Comparison of ENCODE assay signal across 9 mouse cellular contexts in genomic region chr2:74672481-74673362, GRCm38 (mm10). TPM values are rescaled to one million over a fixed set of nuclear protein-coding genes. Genes with fewer than 3 reads are reported as not detected.
DNase-seq lines count a peak whose midpoint lies in the region; TF ChIP-seq lines count a peak whose summit lies in the region.
"Had no signal": no experiment of that assay in that cellular context is flagged by ENCODE, and none has a peak within 500 bp of the region (broad histone marks: within the 10 kb centered on the region; RNA-seq: fewer than 3 reads in every experiment).

No protein-coding gene starts in this region.

- peak; percentile 78 for DNase-seq in left cerebral cortex, postnatal 4 days
- no peak for DNase-seq in left cerebral cortex, adult 8-10 months (ENCODE audit: low spot score in 2 of 2)
- DNase-seq in forelimb bud, embryonic 11.5 days (ENCODE audit: low read depth, low spot score), result peak; percentile 89
- peak; percentile 95 for DNase-seq in limb, embryonic 10.5 days (ENCODE audit: low spot score)
- DNase-seq in midbrain, embryonic 10.5 days (ENCODE audit: low spot score), result peak; percentile 84
- DNase-seq in testis, postnatal 14 days (ENCODE audit: low spot score), result peak; percentile 39
- no peak for DNase-seq in right cerebral cortex, postnatal 25 days

- no peak overlapping the region for H3K27ac ChIP-seq in bone marrow macrophage, adult 2 months (ENCODE audit: insufficient read depth, low read depth, low read length)
- H3K27ac ChIP-seq in limb, embryonic 10.5 days, result peak overlapping the region; percentile 90
- H3K27ac ChIP-seq in midbrain, embryonic 10.5 days (replicated peaks), result no peak overlapping the region

- no peaks in the 10 kb centered on the region for H3K9me3 ChIP-seq in limb, embryonic 10.5 days (replicated peaks)
- no peaks in the 10 kb centered on the region for H3K9me3 ChIP-seq in midbrain, embryonic 10.5 days (replicated peaks)

- no peaks in the 10 kb centered on the region for H3K36me3 ChIP-seq in limb, embryonic 10.5 days
- H3K36me3 ChIP-seq in midbrain, embryonic 10.5 days, result no peaks in the 10 kb centered on the region

- peak; percentile 31; the same call in 1 of the 2 replicates for TF ChIP-seq CTCF in bone marrow macrophage, adult 2 months (IDR thresholded peaks at IDR 0.05; ENCODE audit: low read depth, low read length)

- under 1% methylated on average over 40 of the region's 40 CpGs for whole genome bisulfite sequencing in limb, embryonic 10.5 days
- WGBS in midbrain, embryonic 10.5 days, result under 1% methylated on average over 40 of the region's 40 CpGs

- H3K4me1 ChIP-seq in bone marrow macrophage, adult 2 months (ENCODE audit: control insufficient read depth, insufficient read depth, low read length), result 0 out of 2 replicates have a peak, but pooled peaks cover 2% of the 10 kb centered on the region
- H3K4me1 ChIP-seq in limb, embryonic 10.5 days, result peaks cover 88% of the 10 kb centered on the region
- H3K4me1 ChIP-seq in midbrain, embryonic 10.5 days, result peaks cover 22% of the 10 kb centered on the region

- peaks cover 100% of the 10 kb centered on the region for H3K27me3 ChIP-seq in limb, embryonic 10.5 days (ENCODE audit: low read depth, poor library complexity, severe bottlenecking)
- H3K27me3 ChIP-seq in midbrain, embryonic 10.5 days (ENCODE audit: low read depth, poor library complexity, severe bottlenecking), result peaks cover 100% of the 10 kb centered on the region

- TF ChIP-seq POLR2A in bone marrow macrophage, adult 2 months (IDR thresholded peaks at IDR 0.05; ENCODE audit: borderline replicate concordance, low read depth, low read length), result no peak

- H3K4me3 ChIP-seq in bone marrow macrophage, adult 2 months (ENCODE audit: insufficient read depth, low read length), result peak overlapping the region; percentile 51
- H3K4me3 ChIP-seq in limb, embryonic 10.5 days, result peak overlapping the region; percentile 80
- peak overlapping the region; percentile 38 for H3K4me3 ChIP-seq in midbrain, embryonic 10.5 days

- intact Hi-C loops in left cerebral cortex, postnatal 4 days (cut with DNase I), result no loop called here

RNA-seq across cellular contexts. Expression of gene Hoxd12, which starts 2.1 kb away (rescaled TPM):
- not detected for total RNA-seq in left cerebral cortex, postnatal 4 days (2021)
- total RNA-seq in left cerebral cortex, adult 8-10 months (2022), result not detected
- polyA plus RNA-seq in bone marrow macrophage, adult 2 months (2012; ENCODE audit: insufficient read depth, insufficient read length, missing spikeins), result not detected in 2 replicates
- polyA plus RNA-seq in limb, embryonic 10.5 days (2016; fragmentation: Nextera tagmentation; extraction: Ambion mirVana), result 26.0 and 44.8 TPM in 2 replicates
- not detected in 2 replicates for polyA plus RNA-seq in midbrain, embryonic 10.5 days (2016; fragmentation: Nextera tagmentation; extraction: Ambion mirVana)

RNA-seq across cellular contexts. Expression of gene Hoxd13, which starts 4.6 kb away (rescaled TPM):
- total RNA-seq in left cerebral cortex, postnatal 4 days (2021), result not detected
- not detected for total RNA-seq in left cerebral cortex, adult 8-10 months (2022)
- polyA plus RNA-seq in bone marrow macrophage, adult 2 months (2012; ENCODE audit: insufficient read depth, insufficient read length, missing spikeins), result not detected in 2 replicates
- polyA plus RNA-seq in limb, embryonic 10.5 days (2016; fragmentation: Nextera tagmentation; extraction: Ambion mirVana), result 9.3 and 17.8 TPM in 2 replicates
- polyA plus RNA-seq in midbrain, embryonic 10.5 days (2016; fragmentation: Nextera tagmentation; extraction: Ambion mirVana), result 0.05 TPM in 1 of 2 replicates, not detected in the other

RNA-seq across cellular contexts. Expression of gene Hoxd11, which starts 6.6 kb away (rescaled TPM):
- total RNA-seq in left cerebral cortex, postnatal 4 days (2021), result not detected
- total RNA-seq in left cerebral cortex, adult 8-10 months (2022), result not detected
- polyA plus RNA-seq in bone marrow macrophage, adult 2 months (2012; ENCODE audit: insufficient read depth, insufficient read length, missing spikeins), result not detected in 2 replicates
- polyA plus RNA-seq in limb, embryonic 10.5 days (2016; fragmentation: Nextera tagmentation; extraction: Ambion mirVana), result 31.0 and 34.6 TPM in 2 replicates
- polyA plus RNA-seq in midbrain, embryonic 10.5 days (2016; fragmentation: Nextera tagmentation; extraction: Ambion mirVana), result not detected in 2 replicates

RNA-seq across cellular contexts. Expression of gene Evx2, which starts 13.4 kb away (rescaled TPM):
- total RNA-seq in left cerebral cortex, postnatal 4 days (2021), result not detected
- not detected for total RNA-seq in left cerebral cortex, adult 8-10 months (2022)
- polyA plus RNA-seq in bone marrow macrophage, adult 2 months (2012; ENCODE audit: insufficient read depth, insufficient read length, missing spikeins), result not detected in 2 replicates
- 0.84 TPM in 1 of 2 replicates, not detected in the other for polyA plus RNA-seq in limb, embryonic 10.5 days (2016; fragmentation: Nextera tagmentation; extraction: Ambion mirVana)
- 0.17 and 0.50 TPM in 2 replicates for polyA plus RNA-seq in midbrain, embryonic 10.5 days (2016; fragmentation: Nextera tagmentation; extraction: Ambion mirVana)
- polyA plus RNA-seq: gonadal fat pad, adult 2 months had no signal

RNA-seq across cellular contexts. Expression of gene Hoxd10, which starts 19.0 kb away (rescaled TPM):
- not detected for total RNA-seq in left cerebral cortex, postnatal 4 days (2021)
- not detected for total RNA-seq in left cerebral cortex, adult 8-10 months (2022)
- not detected in 2 replicates for polyA plus RNA-seq in bone marrow macrophage, adult 2 months (2012; ENCODE audit: insufficient read depth, insufficient read length, missing spikeins)
- 51.1 and 68.0 TPM in 2 replicates for polyA plus RNA-seq in limb, embryonic 10.5 days (2016; fragmentation: Nextera tagmentation; extraction: Ambion mirVana)
- polyA plus RNA-seq in midbrain, embryonic 10.5 days (2016; fragmentation: Nextera tagmentation; extraction: Ambion mirVana), result not detected in 2 replicates

Comparison
In these comparisons a context has a peak if more than half of its experiments do, and no peak if none do; other contexts are left out.
1. DNase-seq: peak in left cerebral cortex, postnatal 4 days (single experiment), forelimb bud, embryonic 11.5 days (single experiment), limb, embryonic 10.5 days (single experiment), midbrain, embryonic 10.5 days (single experiment) and testis, postnatal 14 days (single experiment); none in left cerebral cortex, adult 8-10 months (0 of 2) and right cerebral cortex, postnatal 25 days (single experiment).
2. RNA of gene Hoxd12, which starts 2.1 kb away (polyA plus RNA-seq): 26.0 to 44.8 TPM in limb, embryonic 10.5 days; not detected in bone marrow macrophage, adult 2 months and not detected in midbrain, embryonic 10.5 days; every median in the first group is over 10 times any median in the second.
3. RNA of gene Hoxd11, which starts 6.6 kb away (polyA plus RNA-seq): 31.0 to 34.6 TPM in limb, embryonic 10.5 days; not detected in bone marrow macrophage, adult 2 months and not detected in midbrain, embryonic 10.5 days; every median in the first group is over 10 times any median in the second.
4. Peak in every context shown above with its lines, with median percentiles within 50 percentile points of each other: H3K4me3 ChIP-seq.